Mouse (Mus musculus) liver, adult 2 months (tissue): Measurements from ENCODE around the gene Sugp1. TPM values are rescaled to one million over a fixed set of nuclear protein-coding genes. Genes with fewer than 3 reads are reported as not detected.

Experiments
- DNase-seq: peaks from one replicate; pipeline ENCODE4 v3.0.0-alpha.2; 2011; ENCODE audit warnings: low read depth, low spot score; ENCODE audit errors: extremely low read depth
- H3K27ac ChIP-seq: fragments of 200-500 bp; replicated peaks from 2 replicates; pipeline ENCODE4 v1.5.1; 2012; ENCODE audit warnings: low read depth, mild to moderate bottlenecking, control low read depth, inconsistent platforms, low read length; ENCODE audit not compliant: insufficient read depth
- H3K27me3 ChIP-seq: fragments of 200-500 bp; 2 replicates; pipeline ENCODE4 v1.6.1; 2012; ENCODE audit warnings: mild to moderate bottlenecking, moderate library complexity, low read length, inconsistent platforms; ENCODE audit not compliant: control insufficient read depth, insufficient read depth
- H3K36me3 ChIP-seq: fragments of 200-500 bp; 2 replicates; pipeline ENCODE4 v1.6.1; 2012; ENCODE audit warnings: low read length, inconsistent platforms; ENCODE audit not compliant: control insufficient read depth, insufficient read depth
- H3K4me1 ChIP-seq: fragments of 200-500 bp; 2 replicates; pipeline ENCODE4 v1.6.1; 2011; ENCODE audit warnings: low read length; ENCODE audit not compliant: control insufficient read depth, insufficient read depth
- H3K4me3 ChIP-seq: fragments of 200-500 bp; 2 replicates; pipeline ENCODE4 v1.5.1; 2011; ENCODE audit warnings: low read depth, mild to moderate bottlenecking, control low read depth, low read length, moderate library complexity; ENCODE audit not compliant: insufficient read depth
- H3K79me2 ChIP-seq: fragments of 200-500 bp; 2 replicates; pipeline ENCODE4 v1.6.1; 2012; ENCODE audit warnings: inconsistent platforms, mild to moderate bottlenecking, low read length, moderate library complexity; ENCODE audit not compliant: control insufficient read depth, insufficient read depth
- H3K9ac ChIP-seq: fragments of 200-500 bp; 2 replicates; pipeline ENCODE4 v1.6.1; 2012; ENCODE audit warnings: low read depth, mild to moderate bottlenecking, control low read depth, inconsistent platforms, low read length
- CTCF ChIP-seq: fragments of 200-500 bp; IDR thresholded peaks from 2 replicates; pipeline ENCODE4 v1.5.1; 2011; ENCODE audit warnings: low read depth, low read length, control low read depth
- POLR2A ChIP-seq: fragments of 200-500 bp; IDR thresholded peaks from 2 replicates; pipeline ENCODE4 v1.6.1; 2011; ENCODE audit warnings: low read length, control low read depth; ENCODE audit not compliant: insufficient read depth; ENCODE audit errors: extremely low read depth
- WGBS: fragments of 180-500 bp; shearing (Covaris S2); methylation state at CpG from one replicate; pipeline ENCODE4 v1.1.7; 2018; 5-methylcytosine and 5-hydroxymethylcytosine counted together
- polyA plus RNA-seq: library from polyadenylated mRNA; depleted of rRNA; stranded (reverse); fragments of >200 nt; gene quantifications from 2 replicates; pipeline ENCODE4 v1.2.3, GENCODE M21; 2012
- total RNA-seq: library from RNA; depleted of rRNA; stranded (reverse); fragments of >200 nt; gene quantifications from 2 replicates; pipeline ENCODE4 v1.2.3, GENCODE M21; 2014

The Sugp1 gene
- total and polyA plus RNA-seq, 2 experiments: 5.1 TPM

- H3K27me3 ChIP-seq: no peaks in the 10 kb centered on the region
- H3K4me3 ChIP-seq: no peak overlapping the region
These were observed 62.3 kb downstream of the Sugp1 start for GRCm38 (mm10) chr8:70104922-70105321.

GRCm38 (mm10) chr8:70110451-70110850 is 67.8 kb downstream of the Sugp1 start:
- peaks cover 15% of the 10 kb centered on the region for H3K27me3 ChIP-seq
- no peak overlapping the region for H3K27ac ChIP-seq

More at GRCm38 (mm10) chr8:70104922-70105321, 62.3 kb downstream of the Sugp1 start:
- no peak overlapping the region for H3K27ac ChIP-seq
- H3K9ac ChIP-seq: no peak overlapping the region
- TF ChIP-seq POLR2A (no peak), CTCF (no peak)
- WGBS: 67% methylated on average over 7 of the region's 7 CpGs
- H3K36me3 ChIP-seq: no peaks in the 10 kb centered on the region
- no peaks in the 10 kb centered on the region for H3K79me2 ChIP-seq
- H3K4me1 ChIP-seq: no peaks in the 10 kb centered on the region
- no peak for DNase-seq

GRCm38 (mm10) chr8:70111192-70111795 is 68.7 kb downstream of the Sugp1 start:
- H3K27ac ChIP-seq: no peak overlapping the region
- no peak overlapping the region for H3K9ac ChIP-seq
- no peak overlapping the region for H3K4me3 ChIP-seq
- 54% methylated on average over 23 of the region's 23 CpGs for WGBS
- H3K4me1 ChIP-seq: no peaks in the 10 kb centered on the region
- H3K36me3 ChIP-seq: no peaks in the 10 kb centered on the region
- peaks cover 15% of the 10 kb centered on the region for H3K27me3 ChIP-seq
- no peaks in the 10 kb centered on the region for H3K79me2 ChIP-seq
- TF ChIP-seq POLR2A: no peak
- TF ChIP-seq CTCF: no peak
- no peak for DNase-seq

More at GRCm38 (mm10) chr8:70110451-70110850, 67.8 kb downstream of the Sugp1 start:
- no peaks in the 10 kb centered on the region for H3K4me1 ChIP-seq
- no peaks in the 10 kb centered on the region for H3K36me3 ChIP-seq
- no peaks in the 10 kb centered on the region for H3K79me2 ChIP-seq
- DNase-seq: no peak
- 66% methylated on average over 2 of the region's 2 CpGs for WGBS
- H3K4me3 ChIP-seq: no peak overlapping the region
- no peak overlapping the region for H3K9ac ChIP-seq
- no peak for TF ChIP-seq CTCF
- no peak for TF ChIP-seq POLR2A

DNA sequence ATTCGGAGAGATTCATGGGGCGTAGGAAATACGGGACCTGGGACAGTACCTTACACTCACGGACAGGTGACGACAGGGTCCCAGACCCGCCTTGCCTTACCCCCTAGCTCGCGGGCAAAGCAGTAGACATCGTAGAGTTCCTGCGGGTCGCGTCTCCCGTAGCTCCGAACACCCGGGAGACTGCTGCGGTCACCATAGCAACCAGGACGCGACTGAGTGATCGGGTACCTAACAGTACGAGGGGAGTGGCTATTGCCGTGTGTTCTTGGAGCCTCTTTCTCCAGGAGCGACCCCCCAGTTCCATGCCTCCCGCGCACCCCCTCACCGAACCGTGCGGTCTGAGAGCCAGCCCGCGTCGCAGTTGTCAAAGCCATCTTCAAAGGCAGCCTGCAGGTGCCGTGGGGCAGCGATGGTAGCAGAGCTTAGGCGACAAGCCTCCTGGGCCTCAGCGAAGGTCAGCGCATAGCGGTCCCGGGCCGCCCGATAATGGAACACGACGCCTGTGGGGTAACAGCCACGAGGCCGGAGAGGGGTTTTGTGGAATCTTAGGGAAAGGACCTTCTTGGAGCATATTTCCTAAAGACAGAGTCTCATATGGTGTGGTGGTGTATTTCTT is 69.9 kb downstream of the Sugp1 start:
- no peak for TF ChIP-seq POLR2A
- 10% methylated on average over 43 of the region's 43 CpGs for WGBS
- Histone ChIP-seq H3K27ac (no peak overlapping the region), H3K27me3 (peaks cover 15% of the 10 kb centered on the region), H3K4me3 (no peak overlapping the region), H3K9ac (no peak overlapping the region), H3K36me3 (no peaks in the 10 kb centered on the region), H3K79me2 (no peaks in the 10 kb centered on the region), H3K4me1 (no peaks in the 10 kb centered on the region)
- DNase-seq: no peak

DNA sequence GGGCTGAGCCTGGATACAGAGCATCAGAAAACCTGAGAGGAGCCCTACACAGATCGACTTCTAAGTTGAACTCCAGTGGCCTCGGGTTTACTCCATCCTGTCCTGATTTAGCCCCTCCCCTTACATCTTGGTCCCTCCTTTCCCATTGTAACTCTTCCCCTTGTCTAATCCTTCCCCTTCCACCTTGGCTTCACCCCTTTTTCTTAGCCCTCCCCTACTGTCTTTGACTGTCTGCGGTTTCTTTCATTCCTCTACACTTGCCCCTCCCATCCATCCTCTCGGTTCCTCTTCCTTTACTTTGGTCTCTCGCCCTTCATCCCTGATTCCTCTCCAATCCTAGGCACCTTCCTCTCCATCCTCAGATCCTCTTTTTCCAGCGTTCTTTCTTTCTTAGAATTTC is 71.9 kb downstream of the Sugp1 start:
- H3K36me3 ChIP-seq: no peaks in the 10 kb centered on the region
- H3K79me2 ChIP-seq: no peaks in the 10 kb centered on the region
- H3K9ac ChIP-seq: no peak overlapping the region
- H3K4me3 ChIP-seq: no peak overlapping the region
- H3K4me1 ChIP-seq: no peaks in the 10 kb centered on the region
- H3K27me3 ChIP-seq: peaks cover 19% of the 10 kb centered on the region
- H3K27ac ChIP-seq: no peak overlapping the region
- DNase-seq: no peak
- TF ChIP-seq CTCF (no peak), POLR2A (no peak)
- 22% methylated on average over 6 of the region's 6 CpGs for WGBS

- H3K27ac ChIP-seq: no peak overlapping the region
- H3K36me3 ChIP-seq: no peaks in the 10 kb centered on the region
- no peaks in the 10 kb centered on the region for H3K79me2 ChIP-seq
- no peak overlapping the region for H3K9ac ChIP-seq
- no peak for TF ChIP-seq CTCF
- TF ChIP-seq POLR2A: no peak
- H3K27me3 ChIP-seq: peaks cover 19% of the 10 kb centered on the region
- H3K4me1 ChIP-seq: no peaks in the 10 kb centered on the region
- DNase-seq: no peak
- no peak overlapping the region for H3K4me3 ChIP-seq
- 61% methylated on average over 13 of the region's 13 CpGs for WGBS
These were observed 72.3 kb downstream of the Sugp1 start for GRCm38 (mm10) chr8:70114892-70115291.
